Mouse (Mus musculus) heart, adult 9 months (tissue): ENCODE results near the gene Prkag2.
A peak's percentile ranks its signal among the peaks of the same experiment; 100 is the strongest.

Experiments used
- DNase-seq, 2 experiments: peaks; one replicate each; pipeline ENCODE4 v3.0.0; 2022; ENCODE audit warnings: low spot score in 2 of 2

The Prkag2 gene

GRCm38 (mm10) chr5:24919155-24919554, 181.3 kb downstream of the Prkag2 start:
- DNase-seq, result no peak

GRCm38 (mm10) chr5:24916511-24916910, 183.9 kb downstream of the Prkag2 start:
- DNase-seq, result no peak

GRCm38 (mm10) chr5:24915119-24915518, 185.3 kb downstream of the Prkag2 start:
- no peak for DNase-seq

GRCm38 (mm10) chr5:24913656-24914055, 186.8 kb downstream of the Prkag2 start:
- DNase-seq, result no peak

GRCm38 (mm10) chr5:24908820-24909716, 191.4 kb downstream of the Prkag2 start:
- DNase-seq, result peak in 1 of 2 experiments; percentile 85

- peak; percentile 82 to 87 for DNase-seq
Observed at GRCm38 (mm10) chr5:24908141-24908819, 192.2 kb downstream of the Prkag2 start.

GRCm38 (mm10) chr5:24907737-24908136, 192.7 kb downstream of the Prkag2 start:
- DNase-seq, result peak; percentile 11 to 17

GRCm38 (mm10) chr5:24906844-24907243, 193.6 kb downstream of the Prkag2 start:
- DNase-seq, result no peak

GRCm38 (mm10) chr5:24904941-24905340, 195.5 kb downstream of the Prkag2 start:
- no peak for DNase-seq

GRCm38 (mm10) chr5:24904423-24904822, 196.0 kb downstream of the Prkag2 start:
- no peak for DNase-seq

GRCm38 (mm10) chr5:24904001-24904400, 196.4 kb downstream of the Prkag2 start:
- no peak for DNase-seq

- DNase-seq, result peak in 1 of 2 experiments; percentile 15
Observed at GRCm38 (mm10) chr5:24902835-24903234, 197.6 kb downstream of the Prkag2 start.

GRCm38 (mm10) chr5:24895606-24896005, 204.8 kb downstream of the Prkag2 start:
- DNase-seq, result no peak

- no peak for DNase-seq
Observed at GRCm38 (mm10) chr5:24894814-24895213, 205.6 kb downstream of the Prkag2 start.

GRCm38 (mm10) chr5:24892461-24892860, 208.0 kb downstream of the Prkag2 start:
- no peak for DNase-seq

GRCm38 (mm10) chr5:24889860-24890259, 210.6 kb downstream of the Prkag2 start:
- no peak for DNase-seq

GRCm38 (mm10) chr5:24888874-24889591, 211.4 kb downstream of the Prkag2 start:
- DNase-seq, result no peak

GRCm38 (mm10) chr5:24887271-24887670, 213.2 kb downstream of the Prkag2 start:
- no peak for DNase-seq

- DNase-seq, result no peak
Observed at GRCm38 (mm10) chr5:24878713-24879112, 221.7 kb downstream of the Prkag2 start.

- DNase-seq, result no peak
Observed at GRCm38 (mm10) chr5:24877836-24878624, 222.4 kb downstream of the Prkag2 start.

GRCm38 (mm10) chr5:24876653-24877052, 223.8 kb downstream of the Prkag2 start:
- no peak for DNase-seq
